Mouse (Mus musculus) heart, postnatal 36 days (tissue): ENCODE measurements around the gene BC003965. TPM values are rescaled to one million over a fixed set of nuclear protein-coding genes. Genes with fewer than 3 reads are reported as not detected.

ENCODE experiments used
- DNase-seq, 2 experiments: peaks; one replicate each; pipeline ENCODE4 v3.0.0; 2021 to 2022
- intact Hi-C: fragments of 180-260 bp; cut with DNase I; formaldehyde crosslinking; loops from one replicate; pipeline ENCODE4 v1.15.1; 2025
- total RNA-seq, 2 experiments: library from RNA; stranded (reverse); gene quantifications; 2 replicates each; pipeline ENCODE4 v1.2.3; 2021

The BC003965 gene
- 10 to 100 TPM; 20.8 to 22.5 TPM for total RNA-seq

DNA sequence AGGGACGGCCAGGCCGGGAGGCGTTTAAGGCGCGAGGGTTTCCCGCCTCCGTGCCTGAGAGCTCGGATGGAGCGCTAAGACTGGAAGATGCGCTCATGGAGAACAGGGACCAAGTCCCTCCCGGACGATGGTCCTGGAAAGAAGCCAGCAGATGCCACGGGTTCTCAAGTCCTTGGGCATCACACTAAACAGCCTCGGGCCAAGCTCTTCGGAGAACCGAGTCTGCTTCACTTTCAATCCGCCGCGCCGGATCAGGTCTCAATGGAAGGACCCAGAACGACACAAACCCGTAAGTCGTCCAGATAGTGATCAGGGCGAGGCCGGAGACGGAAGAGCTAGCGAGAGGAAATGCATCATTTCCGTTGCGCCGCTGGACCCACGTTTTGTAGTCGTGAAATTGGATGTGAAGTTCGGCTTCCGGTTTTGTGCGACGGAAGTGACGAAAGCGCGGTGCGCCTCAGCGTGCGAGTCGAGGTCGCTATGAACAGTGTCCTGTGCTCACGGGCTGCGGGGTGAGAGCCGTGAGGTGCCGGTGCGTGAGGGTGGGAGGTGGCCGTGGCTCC, at the start of gene BC003965:
Gene BC003965, plus strand, starts transcription at position 426 of the 563 bp plus-strand sequence.
- DNase-seq, result peak; percentile 97 to 99
- intact Hi-C loops, result loop anchor here (2.0 to 10.0 kb wide), 3 partner anchors 67 to 439 kb away; partner anchors contain the start of gene Telo2

DNA sequence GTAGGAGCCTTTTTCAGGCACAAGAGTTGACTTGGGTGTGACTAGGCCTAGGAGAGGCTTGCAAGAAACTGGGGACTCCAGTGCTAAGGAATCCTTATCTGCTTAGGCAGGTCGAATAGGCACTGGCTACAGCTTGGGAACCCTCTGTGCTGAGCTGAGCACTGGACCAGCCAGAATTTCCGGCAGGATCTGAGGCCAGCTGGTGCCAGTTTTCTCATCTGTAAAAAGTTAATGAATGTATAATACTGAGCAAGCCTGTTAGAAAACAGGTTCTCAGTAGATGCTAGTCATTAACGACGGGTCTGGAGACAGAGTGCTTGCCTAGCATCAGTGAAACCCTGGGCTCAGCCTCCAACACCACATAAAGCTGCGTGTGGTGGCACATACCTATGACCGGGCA, 48.7 kb upstream of the BC003965 start:
- no peak for DNase-seq
- intact Hi-C loops, result no loop called here

DNA sequence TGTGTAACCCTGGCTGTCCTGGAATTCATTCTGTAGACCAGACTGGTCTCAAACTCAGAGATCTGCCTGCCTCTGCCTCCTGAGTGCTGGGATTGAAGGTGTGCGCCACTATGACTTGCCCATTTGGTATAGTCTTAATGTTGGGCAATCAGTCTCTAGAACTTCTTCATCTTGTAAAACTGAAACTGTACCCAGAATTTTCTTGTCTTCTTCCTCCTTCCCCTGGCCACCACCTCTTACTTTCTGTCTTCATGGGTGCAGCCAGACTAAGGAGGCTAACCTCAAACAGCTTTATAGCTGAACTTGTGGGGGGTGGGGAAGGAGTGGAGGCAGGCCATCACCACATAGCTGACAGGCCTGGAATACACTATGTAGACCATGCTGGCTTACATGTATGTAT, 45.6 kb upstream of the BC003965 start:
- no peak for DNase-seq
- intact Hi-C loops, result no loop called here

DNA sequence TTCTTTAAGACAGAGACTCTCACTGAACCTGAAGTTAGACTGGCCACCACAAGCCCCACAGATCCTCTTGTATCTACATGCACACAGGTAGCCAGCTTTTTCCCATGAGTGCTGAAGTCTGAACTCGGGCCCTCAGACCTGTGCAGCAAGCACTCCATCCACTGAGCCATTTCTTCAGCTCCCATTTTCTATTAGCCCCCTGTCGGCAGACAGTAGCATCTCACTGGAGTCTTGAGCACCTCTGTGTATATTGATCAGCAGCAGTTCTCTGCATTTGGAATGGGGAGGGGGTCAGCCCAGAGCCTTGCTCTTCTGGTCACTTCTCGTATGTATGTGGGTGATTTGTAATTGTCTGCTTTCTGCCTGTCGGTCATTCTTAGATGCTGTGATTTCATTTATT, 44.4 kb upstream of the BC003965 start:
- no peak for DNase-seq
- intact Hi-C loops, result no loop called here

DNA sequence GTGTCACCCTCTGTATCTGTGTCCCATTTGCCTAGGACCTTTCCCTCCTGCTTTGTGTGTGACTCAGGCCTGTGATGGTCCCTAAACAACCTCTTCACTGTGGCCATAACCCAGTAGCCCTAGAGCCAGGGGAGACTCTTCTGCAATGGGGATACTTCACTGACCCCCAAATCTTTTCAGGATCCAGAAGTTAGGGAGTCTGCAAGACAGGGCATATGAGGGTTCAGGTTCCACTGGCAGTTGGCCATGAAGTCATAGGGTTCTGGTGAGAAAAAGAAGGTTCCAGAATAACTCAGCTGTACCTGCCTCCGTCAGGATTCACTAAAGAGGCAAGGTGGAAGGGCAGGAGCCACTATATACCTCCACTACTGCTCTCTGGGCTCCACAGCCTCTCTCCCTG, 22.2 kb upstream of the BC003965 start, which contains the start of gene Ccdc154:
Gene Ccdc154, plus strand, starts transcription at position 301 of the 400 bp plus-strand sequence.
- intact Hi-C loops, result no loop called here
- no peak for DNase-seq

DNA sequence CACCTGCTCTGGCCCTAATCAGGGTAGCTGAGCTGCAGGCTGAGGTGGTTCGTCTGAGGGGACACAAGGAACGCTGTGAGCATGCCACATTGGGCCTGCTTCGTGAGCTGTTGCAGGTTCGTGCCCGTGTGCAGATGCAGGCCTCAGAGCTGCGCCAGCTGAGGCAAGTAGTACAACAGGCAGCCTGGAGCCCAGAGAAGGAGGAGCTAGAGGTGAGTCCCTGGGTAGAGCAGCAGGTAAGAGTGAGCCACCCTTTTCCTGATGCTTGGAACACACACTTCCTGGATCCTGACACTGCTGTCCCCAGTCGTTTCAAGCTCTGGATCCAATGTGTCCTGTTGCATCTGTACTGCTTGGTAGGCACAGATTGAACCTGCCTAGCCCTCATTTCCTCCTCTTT, 21.0 kb upstream of the BC003965 start:
- intact Hi-C loops, result no loop called here
- DNase-seq, result no peak

DNA sequence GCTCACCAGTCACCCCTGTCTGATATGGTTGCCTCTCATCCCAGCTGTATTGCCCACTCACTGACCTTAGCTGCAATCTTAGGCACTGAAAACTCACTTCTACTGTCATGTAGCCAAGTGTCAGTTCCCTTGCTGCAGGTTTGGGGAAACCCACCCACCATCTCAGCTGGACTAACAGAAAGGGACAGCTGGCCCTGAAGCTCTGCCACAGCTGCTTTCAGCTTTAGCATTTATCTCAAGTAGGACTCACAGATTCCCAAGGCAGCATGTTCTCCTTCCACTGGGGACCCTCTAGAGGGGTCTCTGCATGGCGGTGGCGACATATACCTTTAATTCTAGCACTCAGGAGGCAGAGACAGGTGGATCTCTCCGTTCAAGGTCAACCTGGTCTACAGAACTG, 19.6 kb upstream of the BC003965 start:
- intact Hi-C loops, result no loop called here
- no peak for DNase-seq

DNA sequence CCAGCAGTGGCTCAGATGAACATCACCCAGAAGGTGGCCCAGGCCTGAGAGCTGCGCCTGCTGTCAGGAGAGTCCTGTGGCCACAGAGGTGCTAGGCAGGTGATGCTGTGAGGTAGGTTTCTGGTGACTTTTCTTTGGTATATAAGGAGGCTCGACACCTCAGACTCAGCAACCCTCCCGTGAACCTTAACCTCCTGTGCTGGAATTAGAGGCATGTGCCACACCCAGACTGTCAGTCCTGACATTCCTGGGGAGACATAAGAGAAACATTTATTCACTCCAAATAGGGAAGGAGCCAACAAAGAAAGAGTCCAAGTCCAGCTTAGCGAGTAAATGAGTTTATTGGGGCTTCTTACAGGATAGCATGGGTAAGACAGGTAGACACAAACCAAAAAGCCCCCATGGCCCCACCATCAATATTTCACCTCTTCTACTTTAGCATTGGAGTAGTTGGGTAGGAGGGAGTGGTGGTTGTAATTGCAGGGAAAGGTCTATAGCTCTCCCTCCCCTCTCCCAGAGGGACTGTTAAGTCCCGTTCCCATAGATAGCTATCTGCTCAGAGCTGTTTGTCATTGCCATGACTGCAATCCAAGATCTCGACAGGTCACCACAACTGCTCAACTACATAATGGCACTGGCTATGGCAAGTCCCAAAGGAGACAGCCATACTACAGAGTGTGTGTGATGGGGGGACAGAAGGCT, 18.2 kb upstream of the BC003965 start:
- no peak for DNase-seq
- intact Hi-C loops, result no loop called here

DNA sequence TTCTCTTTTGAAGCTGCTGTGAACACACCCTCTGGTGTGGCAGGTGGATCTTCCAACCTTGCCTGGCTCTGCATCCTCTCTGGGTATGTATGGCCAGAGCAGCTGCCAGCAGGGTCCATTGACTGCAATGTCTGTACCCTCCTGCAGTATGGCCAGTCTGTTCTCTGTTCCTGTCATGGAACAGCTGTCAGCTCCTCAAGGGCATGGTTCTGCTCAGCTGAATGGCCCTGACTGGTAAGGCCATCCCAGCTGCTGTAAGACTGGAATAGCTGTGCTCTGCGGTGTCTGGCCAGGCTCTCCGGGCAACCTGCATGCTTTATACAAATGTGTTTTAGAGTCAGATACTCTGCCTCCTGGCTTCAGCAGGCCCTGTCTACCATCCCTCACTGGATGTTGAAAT, 14.6 kb upstream of the BC003965 start:
- no peak for DNase-seq
- intact Hi-C loops, result no loop called here

DNA sequence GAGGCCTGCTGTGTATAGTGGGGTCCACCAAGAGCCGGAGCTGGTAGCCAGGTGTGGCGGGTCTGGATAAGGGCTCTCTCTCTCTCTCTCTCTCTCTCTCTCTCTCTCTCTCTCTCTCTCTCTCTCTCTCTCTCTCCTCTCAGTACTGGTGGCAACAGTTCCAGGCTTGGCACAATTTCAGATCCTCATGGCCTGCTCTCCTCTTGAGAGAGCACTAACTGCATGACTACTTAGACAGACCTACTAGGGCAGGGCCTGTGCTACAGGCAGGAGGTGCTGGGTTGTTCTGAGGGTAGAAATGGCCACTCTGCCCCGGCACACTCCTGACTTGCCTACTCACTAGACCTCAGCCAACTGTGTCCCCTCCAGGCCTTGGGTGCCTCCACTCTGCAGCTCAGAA, 11.8 kb upstream of the BC003965 start:
- intact Hi-C loops, result no loop called here
- DNase-seq, result no peak

DNA sequence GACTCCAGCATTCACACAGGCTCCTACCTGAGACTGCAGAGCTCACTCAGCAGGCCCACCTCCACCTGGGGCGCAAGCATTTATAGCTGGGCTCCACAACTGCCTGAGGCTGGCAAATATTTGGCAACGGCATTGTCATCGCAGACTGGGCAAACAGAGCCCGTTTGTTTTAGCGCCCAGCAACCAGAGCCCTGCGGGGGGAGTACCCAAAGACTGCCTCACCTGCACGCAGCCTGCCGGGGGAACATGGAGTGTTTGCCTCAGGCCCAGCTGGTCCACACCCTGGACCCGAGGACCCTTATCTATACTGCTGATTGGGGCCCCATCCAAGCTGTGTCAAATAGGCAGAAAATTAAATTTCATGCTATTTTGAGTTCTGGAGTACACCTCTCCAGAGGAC, 8.9 kb upstream of the BC003965 start, which contains the start of gene Gm38655:
Gene Gm38655, minus strand, starts transcription at position 61 of the 400 bp plus-strand sequence.
- no peak for DNase-seq
- intact Hi-C loops, result no loop called here

DNA sequence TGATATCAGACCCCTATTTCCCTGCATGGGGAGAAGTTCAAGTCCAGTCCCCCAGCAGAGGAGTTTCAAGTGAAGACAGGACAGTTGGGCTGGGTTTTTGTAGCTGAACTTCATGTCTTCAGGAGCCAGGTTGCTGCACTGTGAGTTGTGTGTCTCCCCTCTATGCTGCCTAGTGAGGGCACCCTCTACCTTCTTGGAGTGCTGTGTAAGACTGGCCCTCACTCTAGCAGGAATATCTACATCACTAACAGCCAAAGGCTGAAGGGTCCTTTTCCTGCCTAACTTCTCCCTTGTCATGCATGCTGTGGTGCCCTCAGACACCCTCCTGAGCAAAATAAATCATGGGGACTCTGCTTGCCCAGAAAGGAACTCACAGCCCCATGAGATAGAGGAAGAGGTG, 1.1 kb upstream of the BC003965 start:
- intact Hi-C loops, result loop anchor here (2.0 to 10.0 kb wide), 3 partner anchors 50 to 438 kb away; partner anchors contain the start of genes Clcn7 and Telo2
- DNase-seq, result no peak

DNA sequence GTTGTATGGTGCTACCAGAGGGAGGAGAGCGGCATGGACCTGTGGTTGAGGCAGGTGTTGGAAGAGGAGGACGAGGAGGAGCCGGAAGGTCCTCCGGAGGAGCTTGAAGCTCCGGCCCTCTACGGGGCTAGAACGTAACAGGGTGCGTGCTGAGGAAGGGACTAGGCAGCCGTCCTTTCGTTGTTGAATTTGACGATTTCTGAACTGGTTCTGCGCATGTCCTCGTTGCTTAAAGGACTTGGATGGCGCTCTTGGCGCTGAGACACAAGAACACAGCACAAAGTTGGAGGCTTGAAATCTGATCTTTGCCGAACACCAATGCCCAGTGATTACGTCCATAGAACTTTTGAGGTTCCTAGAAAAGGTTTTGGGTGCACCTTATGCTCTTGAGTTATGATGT, 607 bp downstream of the BC003965 start:
- intact Hi-C loops, result loop anchor here (2.0 to 10.0 kb wide), 4 partner anchors 68 to 440 kb away; partner anchors contain the start of genes Mapk8ip3 and Telo2
- DNase-seq, result no peak

DNA sequence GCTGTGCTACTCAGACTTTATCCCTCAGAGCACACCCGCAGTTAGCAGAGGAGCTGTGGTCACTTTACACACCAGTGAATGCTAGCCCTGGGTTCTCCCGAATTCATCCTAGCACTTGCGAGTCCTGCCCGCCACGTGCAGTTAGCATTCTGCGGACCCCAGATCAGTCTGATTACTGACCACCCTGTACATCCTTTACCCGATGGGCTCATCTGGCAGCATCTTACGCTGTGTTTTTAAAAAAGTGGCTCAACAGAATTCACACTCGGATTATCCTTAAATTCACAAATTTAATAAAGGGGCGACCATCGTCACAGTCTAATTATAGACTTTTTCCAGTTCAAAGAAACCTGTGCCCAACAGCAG, 3.4 kb downstream of the BC003965 start:
- intact Hi-C loops, result loop anchor here (5.0 to 10.0 kb wide), 2 partner anchors 250 to 443 kb away; partner anchors contain the start of gene Mapk8ip3
- DNase-seq, result peak; percentile 10 to 15

DNA sequence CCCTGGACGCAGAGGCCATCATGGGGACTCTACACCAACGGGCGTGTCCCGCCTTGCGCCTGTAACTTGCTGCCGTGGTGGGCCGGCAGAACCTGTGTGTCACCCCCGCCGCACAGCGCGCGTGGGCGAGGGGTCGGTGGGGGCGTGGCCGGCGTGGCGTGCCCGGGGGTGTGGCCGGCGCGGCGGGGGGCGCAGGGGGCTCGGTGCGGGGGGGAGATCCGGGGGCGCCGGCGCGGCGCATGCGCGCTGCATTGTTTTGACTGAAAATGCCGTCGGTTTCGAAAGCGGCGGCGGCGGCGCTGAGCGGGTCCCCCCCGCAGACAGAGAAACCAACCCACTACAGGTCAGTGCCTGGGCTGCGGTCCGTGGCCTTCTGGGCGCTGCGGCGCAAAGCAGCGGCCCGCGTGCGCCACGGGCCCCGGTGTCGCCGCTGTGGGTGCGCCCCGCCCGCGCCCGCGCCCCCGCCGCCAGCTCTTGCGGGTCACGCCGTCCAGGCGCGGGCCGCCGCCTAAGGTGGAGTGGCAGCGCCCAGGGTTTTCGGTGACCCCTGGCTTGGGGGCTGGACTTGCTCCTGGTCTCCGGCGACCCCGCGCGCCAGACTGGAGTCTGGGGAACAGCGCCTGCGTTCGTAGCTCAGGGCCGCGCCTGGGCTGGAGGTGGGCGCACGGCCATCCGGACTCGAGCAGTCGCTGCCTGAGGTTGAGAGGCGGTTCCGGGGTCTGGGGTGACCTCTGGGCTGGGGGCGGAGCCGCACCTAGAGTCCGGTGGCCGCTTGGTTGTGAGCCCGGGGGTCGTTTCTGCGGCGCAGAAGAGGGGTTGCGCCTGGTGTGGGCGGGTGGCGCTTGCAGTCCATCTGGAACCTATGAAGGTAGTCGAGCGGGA, 4.0 kb downstream of the BC003965 start, which contains the start of gene Unkl:
Gene Unkl, plus strand, starts transcription at position 248 of the 882 bp plus-strand sequence.
- DNase-seq, result peak; percentile 78 to 84
- intact Hi-C loops, result loop anchor here (5.0 to 10.0 kb wide), 2 partner anchors 251 to 444 kb away; partner anchors contain the start of gene Mapk8ip3

DNA sequence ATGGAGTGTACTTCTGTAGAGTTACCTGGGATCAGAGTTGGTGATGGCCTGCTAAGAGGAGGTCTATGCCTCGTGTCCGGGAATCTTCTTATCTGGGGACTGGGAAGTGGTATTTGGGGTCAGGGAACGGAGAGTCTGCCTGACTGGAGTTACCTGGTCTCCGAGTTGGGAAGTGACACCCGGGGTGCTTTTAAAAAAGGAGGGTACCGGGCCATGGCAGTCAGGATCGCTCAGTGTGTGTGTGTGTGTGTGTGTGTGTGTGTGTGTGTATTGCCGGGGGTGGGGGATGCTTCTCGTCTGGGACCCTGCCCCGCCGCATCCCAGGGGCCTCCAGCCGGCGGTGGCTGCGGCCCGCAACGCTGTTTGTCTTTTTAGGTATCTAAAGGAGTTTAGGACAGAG, 4.7 kb downstream of the BC003965 start:
- no peak for DNase-seq
- intact Hi-C loops, result loop anchor here (5.0 to 10.0 kb wide), 2 partner anchors 252 to 444 kb away; partner anchors contain the start of gene Mapk8ip3

DNA sequence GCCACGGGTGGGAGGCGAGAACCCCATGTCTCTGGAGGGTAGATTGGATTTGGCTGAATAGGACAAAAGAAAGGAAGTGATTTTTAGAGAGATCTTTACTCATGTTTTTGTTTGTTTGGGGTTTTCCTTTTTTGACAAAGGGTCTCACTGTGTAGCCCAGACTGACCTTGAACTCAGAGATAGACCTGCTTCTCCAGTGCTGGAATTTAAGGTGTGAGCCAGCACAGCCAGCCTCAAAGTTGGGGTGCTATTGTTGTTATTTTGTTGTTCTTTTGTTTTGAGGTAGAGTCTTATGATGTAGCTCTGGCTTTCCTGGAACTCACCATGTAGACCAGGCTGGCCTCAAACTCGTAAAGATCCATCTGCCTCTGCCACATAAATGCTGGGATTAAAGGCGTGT, 18.0 kb downstream of the BC003965 start:
- intact Hi-C loops, result no loop called here

DNA sequence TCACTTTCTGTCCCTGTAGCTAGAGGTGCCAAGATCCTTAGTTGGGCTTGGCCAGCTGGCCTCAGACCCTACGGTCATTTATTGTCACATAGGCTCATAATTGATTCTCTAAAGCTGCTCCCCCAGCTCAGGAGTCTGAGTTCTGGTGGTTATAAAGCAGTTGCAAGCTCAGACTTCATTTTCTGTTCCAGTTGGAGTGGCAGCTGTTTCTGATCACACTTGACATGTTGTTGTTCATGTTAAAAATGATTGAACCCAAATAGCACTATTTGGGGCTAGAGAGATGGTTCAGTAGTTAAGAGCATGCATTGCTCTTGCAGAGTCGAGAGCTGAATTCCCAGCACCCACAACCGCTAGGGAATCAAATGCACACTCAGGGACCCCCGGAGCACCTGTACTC, 25.7 kb downstream of the BC003965 start:
- intact Hi-C loops, result no loop called here
- DNase-seq, result no peak

More for the DNA sequence above, 18.0 kb downstream of the BC003965 start:
- DNase-seq, result no peak

DNA sequence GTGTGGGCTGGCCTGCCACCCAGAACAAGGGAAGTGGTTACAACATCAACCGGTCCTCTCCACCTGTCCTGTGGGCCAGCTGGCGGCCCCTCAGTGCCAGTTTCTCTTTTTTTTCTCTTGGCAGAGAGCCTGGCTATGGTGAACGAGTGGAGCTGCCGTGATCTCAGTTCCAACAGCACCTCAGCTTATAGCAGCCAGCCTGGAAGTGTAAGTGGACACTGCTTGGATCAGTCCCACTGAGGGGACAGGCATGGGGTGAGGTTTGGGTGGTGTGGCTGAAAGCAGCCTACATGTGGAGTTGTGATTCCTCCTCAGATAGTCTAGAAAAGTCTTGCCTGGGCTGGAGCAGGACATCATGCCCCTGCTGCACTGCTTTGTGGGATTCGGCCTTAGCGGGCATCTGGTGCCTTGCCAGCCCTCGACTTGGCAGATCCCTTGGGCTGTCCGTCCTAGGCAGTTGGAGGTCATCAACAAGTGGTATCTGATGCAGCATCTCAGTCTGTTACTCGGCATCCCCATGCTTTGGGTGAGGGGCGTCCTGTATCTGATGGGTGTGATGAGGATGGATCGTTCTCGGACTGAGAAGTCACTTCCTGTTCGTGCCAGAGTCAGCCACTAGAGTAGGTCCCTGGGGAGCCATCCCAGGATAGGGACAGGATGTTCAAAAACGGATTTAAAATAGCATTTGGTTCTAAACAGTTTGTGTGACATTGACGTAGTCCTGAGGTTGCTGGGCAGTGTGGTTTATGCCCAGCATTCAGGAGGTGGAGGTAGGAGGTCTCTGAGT, 26.5 kb downstream of the BC003965 start:
- DNase-seq, result peak; percentile 10 to 39
- intact Hi-C loops, result no loop called here

DNA sequence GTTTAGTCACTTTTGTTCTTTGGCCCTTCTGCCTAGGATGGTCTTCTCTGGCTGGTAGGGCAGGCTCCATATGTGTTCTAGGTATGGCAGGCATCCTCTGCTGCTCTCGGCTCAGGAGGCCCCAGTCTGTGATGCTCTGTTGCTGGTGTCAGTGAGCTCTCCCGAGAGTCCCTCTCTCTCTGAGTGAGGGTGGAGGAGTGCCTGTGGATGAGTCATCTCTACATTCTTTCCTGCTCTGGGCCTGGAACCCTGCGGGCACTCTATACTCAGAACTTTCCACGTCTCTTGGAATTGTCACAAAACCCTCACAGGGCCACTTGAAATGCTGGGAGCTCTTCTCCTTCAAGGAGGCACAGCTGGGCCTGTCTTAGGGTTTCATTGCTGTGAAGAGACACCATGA, 27.4 kb downstream of the BC003965 start:
- DNase-seq, result peak in 1 of 2 experiments; percentile 10
- intact Hi-C loops, result no loop called here
